Mouse (Mus musculus): Measurements from ENCODE around the gene Adamtsl3. TPM values are rescaled to one million over a fixed set of nuclear protein-coding genes. Genes with fewer than 3 reads are reported as not detected.

Gene Adamtsl3
- total and polyA plus RNA-seq, 2 experiments from 2014 or later, result 1.2 to 4.2 TPM

DNA sequence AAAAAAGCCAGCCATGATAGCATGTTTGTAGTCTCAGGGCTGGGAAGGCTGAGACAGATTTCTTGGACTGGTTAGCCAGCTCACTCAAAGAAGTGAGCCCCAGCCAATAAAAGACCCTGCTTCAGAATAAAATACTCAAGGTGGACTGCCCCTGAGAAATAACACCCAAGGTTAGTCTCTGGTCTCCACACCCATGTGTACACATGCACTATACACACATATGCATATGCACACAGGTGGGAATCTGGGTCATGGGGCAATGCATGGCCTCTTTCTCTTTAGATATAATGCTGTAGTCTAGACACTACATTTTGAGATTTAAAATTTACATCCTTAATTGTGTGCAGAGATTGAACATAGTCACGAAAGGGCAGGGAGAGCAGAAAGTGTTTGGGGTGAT, 88.8 kb downstream of the Adamtsl3 start:
- H3K27me3 ChIP-seq (ENCODE audit: insufficient read depth, low read length), result no peaks in the 10 kb centered on the region
- H3K36me3 ChIP-seq (ENCODE audit: insufficient read depth, low read length), result no peaks in the 10 kb centered on the region
- no peak overlapping the region for H3K9ac ChIP-seq (replicated peaks; ENCODE audit: low read length, poor library complexity, severe bottlenecking)
- no peak overlapping the region for H3K4me3 ChIP-seq (ENCODE audit: low read depth, low read length)
- no peak for ATAC-seq (ENCODE audit: low FRiP score)
- H3K9me3 ChIP-seq (ENCODE audit: low read length), result no peaks in the 10 kb centered on the region
- 85% methylated on average over 1 of the region's 1 CpGs for WGBS
- no peak overlapping the region for H3K4me2 ChIP-seq (ENCODE audit: low read depth, low read length, poor library complexity, severe bottlenecking)
- H3K4me1 ChIP-seq (ENCODE audit: insufficient read depth, low read length), result no peaks in the 10 kb centered on the region
- no peak for TF ChIP-seq CTCF (IDR thresholded peaks at IDR 0.05)
- H3K27ac ChIP-seq (ENCODE audit: low read depth, low read length), result no peak overlapping the region
- DNase-seq (ENCODE audit: low spot score), result no peak

- DNase-seq (ENCODE audit: low spot score), result peak; percentile 38
- Histone ChIP-seq H3K4me2 (ENCODE audit: low read depth, low read length, poor library complexity, severe bottlenecking) (no peak overlapping the region), H3K9me3 (ENCODE audit: low read length) (no peaks in the 10 kb centered on the region), H3K27me3 (ENCODE audit: insufficient read depth, low read length) (no peaks in the 10 kb centered on the region), H3K4me1 (ENCODE audit: insufficient read depth, low read length) (no peaks in the 10 kb centered on the region), H3K4me3 (ENCODE audit: low read depth, low read length) (no peak overlapping the region), H3K9ac (replicated peaks; ENCODE audit: low read length, poor library complexity, severe bottlenecking) (no peak overlapping the region), H3K36me3 (ENCODE audit: insufficient read depth, low read length) (no peaks in the 10 kb centered on the region), H3K27ac (ENCODE audit: low read depth, low read length) (no peak overlapping the region)
- 66% methylated on average over 11 of the region's 11 CpGs for WGBS
- no peak for ATAC-seq (ENCODE audit: low FRiP score)
- TF ChIP-seq CTCF (IDR thresholded peaks at IDR 0.05), result no peak
These were observed 89.9 kb downstream of the Adamtsl3 start for GRCm38 (mm10) chr7:82425374-82425773.

- ATAC-seq (ENCODE audit: low FRiP score) (no peak), DNase-seq (ENCODE audit: low spot score) (no peak)
- Histone ChIP-seq H3K4me3 (ENCODE audit: low read depth, low read length) (no peak overlapping the region), H3K4me1 (ENCODE audit: insufficient read depth, low read length) (no peaks in the 10 kb centered on the region), H3K36me3 (ENCODE audit: insufficient read depth, low read length) (no peaks in the 10 kb centered on the region), H3K27me3 (ENCODE audit: insufficient read depth, low read length) (no peaks in the 10 kb centered on the region), H3K27ac (ENCODE audit: low read depth, low read length) (no peak overlapping the region), H3K9me3 (ENCODE audit: low read length) (no peaks in the 10 kb centered on the region), H3K9ac (replicated peaks; ENCODE audit: low read length, poor library complexity, severe bottlenecking) (no peak overlapping the region), H3K4me2 (ENCODE audit: low read depth, low read length, poor library complexity, severe bottlenecking) (no peak overlapping the region)
- 77% methylated on average over 4 of the region's 4 CpGs for WGBS
- no peak for TF ChIP-seq CTCF (IDR thresholded peaks at IDR 0.05)
These were observed 94.0 kb downstream of the Adamtsl3 start for GRCm38 (mm10) chr7:82429447-82429846.

DNA sequence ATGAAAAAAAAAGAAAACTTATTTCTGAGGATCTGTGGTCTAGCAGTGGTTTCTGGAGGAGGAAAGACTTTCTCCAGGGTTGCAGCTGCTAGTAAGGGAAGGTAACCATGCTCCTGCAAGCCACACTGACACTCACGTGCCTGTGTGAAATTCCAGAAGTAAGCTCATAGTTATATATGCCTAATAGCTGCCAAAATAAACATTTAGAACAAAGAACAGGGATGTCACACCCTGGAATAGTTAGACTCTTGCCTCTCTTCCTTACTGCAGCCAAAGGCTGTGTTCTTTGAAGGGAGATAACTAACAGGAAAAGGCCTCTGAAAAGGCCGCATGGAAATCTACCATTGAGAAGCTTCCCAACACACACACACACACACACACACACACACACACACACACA, 96.1 kb downstream of the Adamtsl3 start:
- Histone ChIP-seq H3K27me3 (ENCODE audit: insufficient read depth, low read length) (no peaks in the 10 kb centered on the region), H3K4me2 (ENCODE audit: low read depth, low read length, poor library complexity, severe bottlenecking) (no peak overlapping the region), H3K4me1 (ENCODE audit: insufficient read depth, low read length) (no peaks in the 10 kb centered on the region), H3K9me3 (ENCODE audit: low read length) (no peaks in the 10 kb centered on the region), H3K27ac (ENCODE audit: low read depth, low read length) (no peak overlapping the region), H3K9ac (replicated peaks; ENCODE audit: low read length, poor library complexity, severe bottlenecking) (no peak overlapping the region), H3K4me3 (ENCODE audit: low read depth, low read length) (no peak overlapping the region), H3K36me3 (ENCODE audit: insufficient read depth, low read length) (no peaks in the 10 kb centered on the region)
- no peak for ATAC-seq (ENCODE audit: low FRiP score)
- no peak for DNase-seq (ENCODE audit: low spot score)
- TF ChIP-seq CTCF (IDR thresholded peaks at IDR 0.05), result no peak
- 63% methylated on average over 2 of the region's 2 CpGs for WGBS

GRCm38 (mm10) chr7:82433226-82433625, 97.7 kb downstream of the Adamtsl3 start:
- no peak for ATAC-seq (ENCODE audit: low FRiP score)
- H3K9ac ChIP-seq (replicated peaks; ENCODE audit: low read length, poor library complexity, severe bottlenecking), result no peak overlapping the region
- no peaks in the 10 kb centered on the region for H3K27me3 ChIP-seq (ENCODE audit: insufficient read depth, low read length)
- H3K4me1 ChIP-seq (ENCODE audit: insufficient read depth, low read length), result no peaks in the 10 kb centered on the region
- H3K36me3 ChIP-seq (ENCODE audit: insufficient read depth, low read length), result no peaks in the 10 kb centered on the region
- H3K9me3 ChIP-seq (ENCODE audit: low read length), result no peaks in the 10 kb centered on the region
- no peak overlapping the region for H3K4me3 ChIP-seq (ENCODE audit: low read depth, low read length)
- 98% methylated on average over 2 of the region's 2 CpGs for WGBS
- TF ChIP-seq CTCF (IDR thresholded peaks at IDR 0.05), result no peak
- no peak for DNase-seq (ENCODE audit: low spot score)
- no peak overlapping the region for H3K27ac ChIP-seq (ENCODE audit: low read depth, low read length)
- H3K4me2 ChIP-seq (ENCODE audit: low read depth, low read length, poor library complexity, severe bottlenecking), result no peak overlapping the region

- Histone ChIP-seq H3K36me3 (ENCODE audit: insufficient read depth, low read length) (no peaks in the 10 kb centered on the region), H3K27ac (ENCODE audit: low read depth, low read length) (no peak overlapping the region), H3K9ac (replicated peaks; ENCODE audit: low read length, poor library complexity, severe bottlenecking) (no peak overlapping the region), H3K4me3 (ENCODE audit: low read depth, low read length) (no peak overlapping the region), H3K27me3 (ENCODE audit: insufficient read depth, low read length) (no peaks in the 10 kb centered on the region), H3K4me1 (ENCODE audit: insufficient read depth, low read length) (no peaks in the 10 kb centered on the region), H3K4me2 (ENCODE audit: low read depth, low read length, poor library complexity, severe bottlenecking) (no peak overlapping the region), H3K9me3 (ENCODE audit: low read length) (no peaks in the 10 kb centered on the region)
- ATAC-seq (ENCODE audit: low FRiP score) (no peak), DNase-seq (ENCODE audit: low spot score) (peak; percentile 9)
- no peak for TF ChIP-seq CTCF (IDR thresholded peaks at IDR 0.05)
- 65% methylated on average over 2 of the region's 2 CpGs for WGBS
These were observed 122.9 kb downstream of the Adamtsl3 start for GRCm38 (mm10) chr7:82458376-82458775.
